Mouse (Mus musculus): Measurements from ENCODE around the gene Ubap2.

Gene Ubap2

DNA sequence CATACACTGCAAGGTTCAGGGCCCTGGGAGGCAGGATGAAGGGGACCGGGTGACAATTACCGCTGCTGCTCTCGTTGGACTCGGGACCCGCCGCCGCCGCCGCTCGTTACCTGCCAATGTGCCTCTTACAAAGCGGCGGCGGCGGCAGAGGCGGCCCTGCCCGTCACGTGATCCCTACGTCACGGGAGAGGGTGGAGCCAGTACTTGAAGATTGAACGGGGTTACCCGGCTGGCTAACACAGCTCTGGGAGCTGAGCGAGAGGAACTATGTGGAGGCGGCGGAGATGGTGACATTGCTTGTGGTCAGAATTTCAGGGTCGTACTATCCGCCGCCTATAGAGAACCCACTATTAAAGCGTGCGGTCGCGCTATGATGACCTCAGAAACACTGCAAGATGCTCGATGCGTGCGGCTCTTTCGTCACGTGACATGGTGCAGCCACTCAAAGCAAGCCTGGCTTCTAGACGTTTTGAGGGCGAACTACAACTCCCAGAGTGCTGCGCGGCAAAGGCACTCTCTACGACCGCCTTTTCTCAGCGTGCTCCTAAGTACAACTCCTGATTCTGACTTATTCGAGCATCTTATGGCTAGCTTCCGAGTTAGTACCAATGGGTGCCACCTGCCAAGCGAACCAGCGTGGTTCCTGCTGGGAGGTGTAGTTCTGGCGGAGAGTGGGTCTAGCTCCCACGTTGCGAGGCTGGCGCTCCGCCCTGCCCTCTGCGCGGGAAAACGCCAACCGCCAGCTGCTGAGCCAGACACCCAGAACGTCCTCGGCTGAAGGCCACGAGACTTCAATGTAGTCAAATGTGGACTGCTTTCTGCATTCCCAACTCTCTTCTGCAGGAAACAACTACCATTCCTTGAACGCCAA is at the start of gene Ubap2:
TSS of gene Ubap2 (minus strand) at position 165 of the 871 bp plus-strand sequence.
- peak; percentile 99 for DNase-seq (ENCODE audit: low read depth, low spot score)

GRCm38 (mm10) chr4:41320971-41321370 is 46.0 kb upstream of the Ubap2 start:
- no peak for DNase-seq (ENCODE audit: low read depth, low spot score)

DNA sequence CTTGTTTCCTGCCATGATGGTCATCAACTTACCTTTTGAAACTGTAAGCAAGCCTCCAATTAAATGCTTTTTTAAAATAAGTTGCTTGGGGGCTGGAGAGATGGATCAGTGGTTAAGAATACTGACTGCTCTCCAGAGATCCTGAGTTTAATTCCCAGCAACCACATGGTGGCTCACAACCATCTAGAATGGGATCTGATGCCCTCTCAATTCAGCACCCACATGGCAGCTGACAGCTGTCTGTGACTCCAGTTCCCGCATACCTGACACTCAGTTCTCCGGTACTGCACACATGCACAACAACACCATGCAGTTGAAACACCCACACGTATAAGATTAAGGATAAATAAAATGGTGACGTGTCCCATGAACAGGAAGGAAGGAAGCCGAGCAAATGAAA is 43.3 kb upstream of the Ubap2 start:
- no peak for DNase-seq (ENCODE audit: low read depth, low spot score)

DNA sequence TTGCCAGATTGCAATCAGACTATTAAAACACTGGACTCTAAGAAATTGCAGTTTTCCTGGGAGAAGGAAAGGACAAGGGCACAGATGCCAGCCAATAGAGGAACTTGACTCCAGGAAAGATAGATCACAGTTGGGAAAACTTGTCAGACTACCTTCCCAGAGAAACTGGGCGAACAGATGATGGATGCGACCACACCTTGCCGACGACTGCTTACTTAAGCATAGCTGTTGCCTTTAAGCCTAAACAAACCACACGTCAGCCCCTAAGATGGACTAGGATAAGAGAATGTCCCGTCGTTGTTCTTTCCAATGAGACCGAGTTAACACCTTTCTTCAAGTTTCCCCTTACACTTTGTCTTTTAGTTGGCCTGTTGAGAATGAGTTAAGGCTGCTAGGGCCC is 40.2 kb upstream of the Ubap2 start:
- DNase-seq (ENCODE audit: low read depth, low spot score) = no peak

DNA sequence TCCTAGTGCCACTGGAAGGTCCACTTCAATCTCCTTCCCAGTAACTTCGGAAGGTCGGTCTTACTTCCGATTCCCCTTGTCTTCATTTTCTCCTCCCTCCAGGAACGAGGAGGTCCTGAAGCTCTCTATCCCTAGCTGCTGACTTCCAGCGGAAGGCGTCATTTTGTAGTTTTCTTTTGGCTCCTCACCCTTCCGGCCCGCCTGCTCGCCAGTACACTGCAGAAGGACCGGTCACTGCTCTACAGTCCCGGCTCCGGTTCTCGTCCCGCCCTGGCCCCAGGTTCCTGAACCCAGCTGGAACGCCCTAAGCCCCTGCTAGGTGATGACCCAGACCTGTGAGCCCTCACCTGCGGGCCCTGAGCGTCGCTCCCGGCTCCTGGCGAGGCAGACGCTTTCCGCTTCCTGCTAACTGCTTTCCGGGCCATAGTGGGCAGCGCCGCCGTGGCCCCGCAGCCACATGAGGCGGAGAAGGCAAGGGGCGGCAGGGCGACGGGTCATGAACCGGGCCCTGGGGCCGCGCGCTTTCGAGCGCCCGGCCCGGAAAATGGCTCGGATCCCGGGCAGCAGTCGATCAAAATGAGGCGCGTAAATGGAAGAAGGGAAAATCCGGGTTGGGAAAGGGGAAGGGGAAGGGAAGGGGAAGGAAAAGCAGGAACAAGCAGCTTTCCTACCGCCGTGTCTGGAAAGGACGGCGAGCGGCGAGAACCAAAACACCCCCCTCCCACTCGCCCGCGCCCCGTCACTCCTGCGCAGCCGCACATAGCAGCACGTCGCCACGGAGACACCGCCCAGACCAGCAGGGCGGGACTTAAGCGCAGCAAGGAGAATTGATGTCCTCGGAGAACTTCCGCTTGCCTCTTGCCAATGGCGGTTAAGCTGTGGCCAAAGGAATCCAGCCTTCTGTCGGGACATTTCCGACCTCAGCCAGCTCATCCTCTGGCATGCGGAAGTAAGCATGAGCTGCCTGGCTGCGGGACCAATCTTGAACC is 39.5 kb upstream of the Ubap2 start, which contains the start of gene Dcaf12:
TSS of gene Dcaf12 (minus strand) at position 749 of the 989 bp plus-strand sequence.
- peak; percentile 96 for DNase-seq (ENCODE audit: low read depth, low spot score)

- DNase-seq (ENCODE audit: low read depth, low spot score) = no peak
These were observed 38.8 kb upstream of the Ubap2 start for GRCm38 (mm10) chr4:41313722-41314121.

GRCm38 (mm10) chr4:41310567-41311563 is 35.9 kb upstream of the Ubap2 start:
- no peak for DNase-seq (ENCODE audit: low read depth, low spot score)

DNA sequence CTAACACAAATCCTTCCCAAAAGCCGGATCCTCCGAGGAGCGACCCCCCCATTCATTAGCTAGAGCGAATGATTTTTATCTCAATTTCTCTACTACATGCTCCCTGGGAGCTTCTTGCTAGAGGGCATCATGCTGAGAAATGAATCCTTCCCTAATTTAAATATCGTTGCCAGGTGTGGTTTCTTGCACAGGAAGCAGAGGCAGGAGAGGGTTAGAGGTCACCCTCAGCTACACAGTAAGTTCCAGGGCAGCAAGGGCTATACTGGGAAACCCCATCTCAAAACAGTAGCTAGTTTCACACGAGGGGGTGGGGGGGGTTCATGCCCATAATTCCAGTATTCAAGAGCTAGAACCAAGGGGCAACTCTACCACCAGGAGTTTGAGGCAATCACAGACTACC is 32.5 kb upstream of the Ubap2 start:
- no peak for DNase-seq (ENCODE audit: low read depth, low spot score)

- peak; percentile 68 for DNase-seq (ENCODE audit: low read depth, low spot score)
These were observed 29.4 kb upstream of the Ubap2 start for GRCm38 (mm10) chr4:41304302-41304701.

DNA sequence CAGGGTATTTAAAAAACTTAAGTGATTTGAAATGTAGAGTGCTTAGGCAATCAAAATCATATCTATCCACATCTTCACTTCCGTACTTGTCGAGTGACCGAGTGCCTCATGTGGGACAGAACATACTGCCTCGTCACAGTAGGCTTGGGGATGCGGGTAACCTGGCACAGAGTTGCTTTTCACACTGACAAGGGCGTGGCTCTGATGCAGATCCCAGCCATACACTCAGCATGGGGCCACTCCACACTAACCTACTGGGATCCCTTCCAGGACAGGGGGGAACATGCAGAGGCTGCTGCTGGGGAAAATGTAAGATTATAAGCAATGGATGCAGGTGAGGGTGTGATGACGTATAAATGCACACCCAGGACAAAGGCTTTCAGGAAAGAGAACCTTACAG is 28.7 kb upstream of the Ubap2 start:
- no peak for DNase-seq (ENCODE audit: low read depth, low spot score)

- no peak for DNase-seq (ENCODE audit: low read depth, low spot score)
These were observed 24.0 kb upstream of the Ubap2 start for GRCm38 (mm10) chr4:41298976-41299375.

GRCm38 (mm10) chr4:41295960-41296359 is 21.0 kb upstream of the Ubap2 start:
- no peak for DNase-seq (ENCODE audit: low read depth, low spot score)

- DNase-seq (ENCODE audit: low read depth, low spot score) = no peak
These were observed 20.6 kb upstream of the Ubap2 start for GRCm38 (mm10) chr4:41295507-41295906.

DNA sequence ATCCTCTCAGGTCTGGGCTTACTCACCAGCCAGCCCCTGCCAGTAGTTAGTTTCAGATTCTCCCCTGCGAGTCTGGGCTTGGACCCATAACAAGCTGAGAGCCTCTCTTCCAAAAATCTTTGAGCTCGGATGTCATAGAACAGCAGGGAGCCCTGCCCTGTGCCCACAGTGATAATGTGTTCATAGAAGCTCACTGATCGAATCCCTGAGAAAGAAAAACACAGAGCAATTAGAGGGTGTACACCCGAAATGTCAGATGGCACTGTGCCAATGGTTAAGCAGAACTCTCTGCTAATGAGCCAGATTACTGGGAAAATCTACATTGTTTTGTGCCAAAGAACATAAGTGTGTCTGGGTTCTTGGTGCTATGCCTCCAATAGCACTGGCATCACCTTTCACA is 19.0 kb upstream of the Ubap2 start:
- DNase-seq (ENCODE audit: low read depth, low spot score) = no peak

GRCm38 (mm10) chr4:41289802-41290201 is 14.9 kb upstream of the Ubap2 start:
- no peak for DNase-seq (ENCODE audit: low read depth, low spot score)

- peak; percentile 36 for DNase-seq (ENCODE audit: low read depth, low spot score)
These were observed 11.5 kb upstream of the Ubap2 start for GRCm38 (mm10) chr4:41286420-41286819.

- no peak for DNase-seq (ENCODE audit: low read depth, low spot score)
These were observed 9.1 kb upstream of the Ubap2 start for GRCm38 (mm10) chr4:41284087-41284486.

- no peak for DNase-seq (ENCODE audit: low read depth, low spot score)
These were observed 983 bp upstream of the Ubap2 start for GRCm38 (mm10) chr4:41275927-41276326.

GRCm38 (mm10) chr4:41274377-41274979 is 466 bp downstream of the Ubap2 start:
- DNase-seq (ENCODE audit: low read depth, low spot score) = no peak

DNA sequence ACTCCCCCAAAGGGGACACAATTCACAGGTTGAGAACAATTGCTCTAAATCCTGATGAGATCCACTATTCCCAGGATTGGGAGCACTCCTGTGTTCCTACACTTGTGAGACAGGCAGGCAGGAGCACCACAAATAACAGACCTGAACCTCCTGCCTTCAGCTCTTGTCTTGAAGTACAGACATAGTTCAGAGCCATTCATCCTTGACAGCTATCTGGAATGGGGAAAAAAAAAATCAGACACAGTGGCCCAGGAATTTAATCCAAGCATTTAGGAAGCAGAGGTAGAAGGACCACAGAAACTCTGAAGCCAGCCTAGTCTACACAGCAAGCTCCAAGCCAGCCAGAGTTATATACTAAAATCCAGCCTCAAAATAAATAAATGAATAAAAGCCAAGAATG is 6.8 kb downstream of the Ubap2 start:
- no peak for DNase-seq (ENCODE audit: low read depth, low spot score)

- no peak for DNase-seq (ENCODE audit: low read depth, low spot score)
These were observed 8.6 kb downstream of the Ubap2 start for GRCm38 (mm10) chr4:41266350-41266749.
